Mouse (Mus musculus): Measurements from ENCODE around the gene Purb.
"Not testable (repeated sequence)": the region's sequence is repeated elsewhere in the genome, so short reads cannot be mapped to it uniquely, and the experiment has no call there.

Purb gene

DNA sequence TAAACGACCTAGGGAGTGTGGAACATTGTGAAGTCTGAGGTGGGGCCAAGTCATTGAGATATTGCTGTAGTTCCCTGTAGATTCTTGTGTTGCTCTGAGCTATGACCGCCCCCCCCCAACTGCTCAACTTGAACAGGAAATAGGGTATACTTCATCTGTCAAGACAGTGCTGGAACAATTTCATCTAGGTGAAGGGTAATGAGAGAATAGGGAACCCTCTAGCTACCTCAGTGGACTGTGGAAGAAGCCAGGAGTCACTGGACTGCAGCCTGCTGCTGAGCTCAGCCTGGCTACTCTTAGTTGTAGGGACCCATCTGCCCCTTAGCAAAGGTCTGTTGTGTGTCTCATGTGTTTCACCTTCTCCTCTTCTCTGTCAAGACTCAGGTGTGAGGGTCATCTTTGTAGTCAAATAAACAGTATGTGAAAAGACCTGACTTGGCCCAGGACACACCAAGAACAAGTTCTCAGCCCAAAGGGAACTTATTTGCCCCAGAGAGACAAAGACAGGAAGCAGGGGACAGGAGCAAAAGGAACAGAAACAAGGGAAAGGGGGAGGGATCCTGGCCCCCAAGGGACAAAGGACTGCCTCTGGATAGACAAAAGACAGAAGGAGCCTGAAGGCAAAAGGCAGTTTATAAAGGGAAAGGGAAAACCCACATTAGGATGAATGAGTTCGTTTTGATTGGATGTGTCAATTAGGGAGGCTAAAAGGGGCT lies 8.7 kb upstream of the Purb start:
- peak in 1 of 2 experiments; percentile 23 for DNase-seq

DNA sequence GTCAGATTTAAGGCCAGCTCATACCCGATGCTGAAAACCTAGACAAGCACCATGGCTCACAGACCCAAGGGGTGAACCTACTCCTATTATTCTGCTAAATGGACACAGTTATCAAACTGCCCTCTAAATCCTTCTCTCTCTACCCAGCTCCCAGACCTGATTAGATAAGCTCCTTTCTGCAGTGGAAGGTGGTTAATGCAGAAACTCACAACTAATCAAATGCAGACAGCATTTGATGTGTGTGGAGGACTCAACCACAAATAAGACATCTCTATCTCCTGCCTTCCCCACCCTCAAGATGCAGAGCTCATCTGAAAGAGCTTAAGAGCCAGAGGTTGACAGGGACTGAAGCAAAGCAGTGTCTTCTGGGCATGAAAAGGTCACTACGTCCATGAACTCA lies 7.4 kb upstream of the Purb start:
- no peak for DNase-seq

DNA sequence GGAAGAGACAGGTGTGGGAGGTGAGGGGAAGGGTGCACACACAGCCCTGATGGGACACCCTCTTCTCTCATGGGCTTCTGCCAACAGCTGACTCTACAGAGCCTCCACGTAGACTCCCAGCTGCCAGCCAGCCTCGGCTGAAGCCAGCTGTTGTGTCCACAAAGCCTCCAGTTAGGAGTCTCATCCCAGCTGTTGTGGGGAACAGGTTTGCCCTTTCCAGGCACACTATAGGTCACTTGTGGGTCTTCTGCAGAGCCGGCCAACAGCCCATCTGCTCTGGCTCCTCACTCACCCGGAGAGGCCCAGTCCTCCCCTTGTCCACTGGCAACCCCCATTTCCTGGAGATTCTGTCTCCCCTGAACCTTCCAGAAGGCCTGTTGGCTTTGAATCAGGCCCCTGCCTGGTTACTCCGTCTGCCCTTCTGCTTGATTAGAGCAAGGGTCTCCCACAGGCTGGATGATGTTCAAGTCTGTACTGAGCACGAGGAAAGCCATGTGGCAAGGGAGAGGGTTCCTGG lies 6.0 kb upstream of the Purb start:
- DNase-seq, result peak; percentile 52 to 88

DNA sequence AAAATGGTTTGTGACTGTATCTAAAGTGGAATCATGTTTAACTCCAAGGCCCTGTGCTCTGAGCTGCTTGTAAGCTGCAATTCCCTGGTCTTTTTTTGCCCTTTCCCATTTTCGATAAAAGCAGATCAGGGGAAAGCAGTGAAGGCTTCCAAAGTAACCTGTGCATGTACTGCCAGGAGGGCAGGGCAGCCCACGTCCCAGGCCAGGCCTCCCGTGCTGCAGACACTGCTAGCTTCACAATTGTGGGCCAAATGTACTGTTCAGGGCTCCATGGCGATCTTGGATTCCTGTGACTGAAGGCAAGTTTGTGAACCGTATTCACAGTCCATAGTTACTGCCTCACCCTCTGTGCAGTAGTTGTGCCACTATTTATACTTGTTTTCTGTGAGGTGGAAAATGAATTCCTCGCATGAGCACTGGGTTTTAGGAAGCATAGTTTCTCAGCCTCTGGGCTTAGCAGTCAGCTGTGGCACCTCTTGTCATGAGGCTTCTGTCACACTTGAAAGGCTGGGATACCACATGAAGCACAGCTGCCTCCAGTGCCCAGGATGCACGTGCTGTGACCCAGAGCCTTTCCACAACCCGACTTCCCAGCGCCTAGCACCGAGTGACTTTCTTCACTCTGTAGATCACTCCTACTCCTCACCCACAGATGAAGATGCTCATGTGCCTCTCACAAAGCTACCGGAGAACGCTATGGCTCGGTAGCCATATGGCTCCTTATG lies 5.1 kb upstream of the Purb start:
- no peak for DNase-seq

GRCm38 (mm10) chr11:6480191-6480590 lies 4.5 kb upstream of the Purb start:
- DNase-seq, result no peak

- no peak for DNase-seq
These were observed 3.5 kb upstream of the Purb start for GRCm38 (mm10) chr11:6479231-6479630.

GRCm38 (mm10) chr11:6477350-6477749 lies 1.6 kb upstream of the Purb start:
- DNase-seq, result no peak

DNA sequence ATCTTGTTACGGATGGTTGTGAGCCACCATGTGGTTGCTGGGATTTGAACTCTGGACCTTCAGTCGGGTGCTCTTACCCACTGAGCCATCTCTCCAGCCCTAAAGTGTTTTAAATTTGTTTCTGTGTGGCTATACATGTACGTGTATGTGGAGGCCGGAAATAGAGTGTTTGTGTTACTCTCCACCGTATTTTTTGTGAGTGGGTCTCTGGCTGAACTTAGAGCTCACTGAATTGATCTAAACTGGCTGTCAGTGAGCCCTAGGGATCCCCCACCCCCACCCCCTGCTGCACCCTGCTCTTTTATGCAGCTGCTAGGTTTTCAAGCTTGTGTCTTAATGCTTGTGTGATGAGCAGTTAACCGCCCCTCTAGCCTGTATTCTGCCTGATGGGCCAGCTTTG lies 1.2 kb upstream of the Purb start:
- no peak for DNase-seq

DNA sequence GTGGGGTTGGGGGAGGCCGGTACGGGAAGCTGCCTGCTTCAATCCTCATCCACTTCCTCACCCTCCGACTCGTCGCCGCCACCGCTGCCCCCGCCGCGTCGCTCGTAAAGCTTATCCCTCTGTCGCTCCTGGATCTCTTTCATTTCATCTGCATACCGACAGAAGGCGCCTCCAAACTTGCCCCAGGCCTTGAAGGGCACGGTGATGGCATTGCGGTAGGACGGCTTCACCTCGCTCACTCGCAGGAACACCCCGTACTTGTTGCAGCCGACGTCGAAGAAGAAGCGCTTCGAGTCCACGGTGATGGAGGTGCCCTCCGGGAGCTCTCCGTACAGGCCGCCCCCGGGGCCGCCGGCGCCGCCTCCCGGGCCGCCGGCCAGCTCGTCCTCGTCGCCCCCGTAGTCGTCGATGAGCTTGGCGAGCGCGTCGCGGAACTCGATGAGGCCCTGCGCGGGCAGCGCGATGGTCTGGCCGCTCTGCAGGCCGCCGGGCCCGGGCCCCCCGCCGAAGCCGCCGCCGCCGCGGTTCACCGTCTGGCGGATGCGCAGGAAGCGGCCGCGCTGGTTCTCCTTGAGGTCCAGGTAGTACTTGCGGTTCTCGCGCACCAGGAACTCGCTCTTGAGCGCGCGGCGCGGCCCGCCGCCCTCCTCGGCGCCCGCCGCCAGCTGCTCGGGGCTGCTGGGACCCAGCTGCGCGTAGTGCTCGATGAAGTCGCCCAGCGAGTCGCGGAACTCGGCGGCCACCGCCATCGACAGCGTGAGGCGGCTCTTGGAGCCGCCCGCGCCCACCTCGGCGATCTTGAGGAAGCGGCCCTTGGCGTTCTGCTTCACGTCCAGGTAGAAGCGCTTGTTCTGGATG lies 614 bp downstream of the Purb start:
- DNase-seq, result peak; percentile 63 to 72

GRCm38 (mm10) chr11:6474381-6474780 lies 1.3 kb downstream of the Purb start:
- DNase-seq, result no peak

GRCm38 (mm10) chr11:6472076-6472475 lies 3.6 kb downstream of the Purb start:
- DNase-seq, result no peak

DNA sequence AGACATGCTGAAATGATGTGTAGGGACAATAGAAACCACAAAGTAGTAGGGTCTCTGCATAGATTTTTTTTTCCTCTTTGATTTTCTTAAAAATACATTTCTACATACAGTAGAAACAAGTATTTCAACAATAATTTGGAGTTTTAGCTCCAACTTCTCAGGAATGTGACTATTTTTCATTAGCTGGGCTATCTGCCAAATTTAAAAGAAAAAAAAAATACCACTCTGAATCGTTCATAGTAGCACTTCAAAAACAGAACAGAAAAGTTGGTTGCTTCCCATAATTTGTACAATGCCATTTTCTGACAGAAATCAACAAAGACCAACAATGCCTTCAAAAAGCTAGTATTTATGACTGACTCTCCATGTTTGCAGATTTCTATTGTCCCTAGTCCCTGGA lies 4.2 kb downstream of the Purb start:
- DNase-seq, result no peak

- DNase-seq, result no peak
These were observed 4.7 kb downstream of the Purb start for GRCm38 (mm10) chr11:6471054-6471453.

DNA sequence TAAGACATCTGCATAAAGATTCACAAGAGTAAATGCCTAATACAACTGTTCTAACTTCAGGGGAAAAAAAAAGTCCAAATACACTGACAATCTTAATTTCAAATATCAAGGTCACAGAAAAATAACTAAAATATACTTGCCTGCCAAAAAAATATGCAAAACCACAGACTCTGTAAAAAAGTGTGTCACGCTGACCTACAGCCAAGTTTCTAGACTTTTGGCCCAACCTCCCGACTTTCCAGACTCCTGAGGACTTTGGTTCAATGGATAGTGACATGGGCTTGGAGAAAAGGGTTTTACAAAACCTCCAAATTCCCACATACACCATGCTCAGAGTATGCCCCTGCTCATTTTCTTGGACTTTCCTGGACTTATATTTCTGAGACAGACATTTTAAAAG lies 7.2 kb downstream of the Purb start:
- no peak for DNase-seq

GRCm38 (mm10) chr11:6465122-6465521 lies 10.6 kb downstream of the Purb start:
- DNase-seq, result peak; percentile 56 to 76

- DNase-seq, result no peak
These were observed 12.4 kb downstream of the Purb start for GRCm38 (mm10) chr11:6463159-6463837.

- DNase-seq, result no peak
These were observed 19.6 kb downstream of the Purb start for GRCm38 (mm10) chr11:6456083-6456482.

- DNase-seq, result not testable (repeated sequence)
These were observed 27.6 kb downstream of the Purb start for GRCm38 (mm10) chr11:6448155-6448554.

- no peak for DNase-seq
These were observed 28.2 kb downstream of the Purb start for GRCm38 (mm10) chr11:6447493-6447892.

GRCm38 (mm10) chr11:6445951-6446350 lies 29.8 kb downstream of the Purb start:
- no peak for DNase-seq

- no peak for DNase-seq
These were observed 30.3 kb downstream of the Purb start for GRCm38 (mm10) chr11:6445441-6445840.

DNA sequence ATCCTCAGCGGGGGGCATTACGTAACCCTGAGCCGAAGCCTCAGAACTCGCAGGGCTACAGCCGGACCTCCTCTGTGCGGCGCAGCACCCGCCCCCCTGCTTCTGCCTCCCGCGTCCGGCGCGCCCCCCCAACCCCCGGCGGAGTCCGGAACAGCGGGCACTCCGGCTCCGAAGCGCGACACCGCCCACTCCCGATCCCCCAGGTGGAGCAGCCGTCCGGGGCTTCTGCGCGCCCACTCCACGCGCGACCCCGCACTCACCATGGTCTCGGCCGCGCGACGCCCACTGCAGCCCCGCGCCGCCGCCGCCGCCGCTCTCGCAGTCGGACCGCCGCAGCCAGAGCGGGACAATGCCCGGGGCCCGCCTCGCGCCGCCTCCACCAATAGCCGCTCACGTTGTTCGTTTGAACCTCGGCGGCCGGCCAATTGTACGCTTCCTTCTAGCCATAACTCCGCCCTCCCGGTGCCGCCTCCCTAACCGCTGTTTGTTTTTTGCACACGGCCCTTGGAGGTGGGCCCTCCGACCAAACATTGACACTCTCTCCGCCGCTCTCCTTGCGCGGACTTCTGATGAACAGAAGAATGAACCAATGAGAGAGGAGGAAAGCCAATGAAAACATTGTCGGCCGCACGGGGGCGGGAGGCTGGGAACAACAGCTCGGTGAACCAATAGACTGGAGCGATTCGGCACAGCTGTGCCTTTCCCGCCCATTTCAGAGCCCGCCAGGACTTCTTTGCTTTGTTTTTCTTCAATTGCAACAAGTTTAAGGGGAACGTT lies 31.5 kb downstream of the Purb start, which contains the start of gene H2afv:
H2afv (minus strand) TSS at position 367 of the 777 bp plus-strand sequence.
- DNase-seq, result peak; percentile 100

Measured in lung, postnatal 4 days (tissue).